Mouse (Mus musculus): ENCODE results near the gene Spred2. TPM values are rescaled to one million over a fixed set of nuclear protein-coding genes. Genes with fewer than 3 reads are reported as not detected.

Spred2 gene
- polyA plus RNA-seq, 1 experiment from 2014 or later, result 7.1 TPM

DNA sequence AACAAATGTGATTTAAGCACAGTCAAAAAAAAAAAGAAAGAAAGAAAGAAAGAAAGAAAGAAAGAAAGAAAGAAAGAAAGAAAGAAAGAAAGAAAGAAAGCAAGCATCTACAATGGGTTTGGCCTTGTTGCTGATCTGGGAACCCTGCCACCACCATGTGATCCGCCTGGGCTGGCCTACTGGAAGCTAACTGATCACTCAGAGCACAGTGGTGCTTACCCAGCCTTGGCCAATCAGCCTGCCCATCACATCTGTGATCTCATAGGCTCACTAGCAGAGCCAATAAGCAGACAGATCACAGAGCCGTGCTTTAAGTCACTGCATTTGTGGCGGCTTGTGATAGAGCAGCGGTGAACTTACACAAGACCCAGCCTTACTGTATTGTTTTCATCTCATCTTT is 10.4 kb upstream of the Spred2 start:
- H3K27me3 ChIP-seq (replicated peaks), result no peaks in the 10 kb centered on the region
- WGBS, result 93% methylated on average over 4 of the region's 4 CpGs
- no peak overlapping the region for H3K4me3 ChIP-seq (replicated peaks)
- no peak overlapping the region for H3K27ac ChIP-seq
- no peak overlapping the region for H3K9ac ChIP-seq
- H3K9me3 ChIP-seq, result no peaks in the 10 kb centered on the region
- 0 out of 2 replicates have a peak, but pooled peaks cover 3% of the 10 kb centered on the region for H3K4me1 ChIP-seq (replicated peaks)
- H3K4me2 ChIP-seq (replicated peaks), result no peak overlapping the region
- ATAC-seq, result no peak
- H3K36me3 ChIP-seq, result no peaks in the 10 kb centered on the region

DNA sequence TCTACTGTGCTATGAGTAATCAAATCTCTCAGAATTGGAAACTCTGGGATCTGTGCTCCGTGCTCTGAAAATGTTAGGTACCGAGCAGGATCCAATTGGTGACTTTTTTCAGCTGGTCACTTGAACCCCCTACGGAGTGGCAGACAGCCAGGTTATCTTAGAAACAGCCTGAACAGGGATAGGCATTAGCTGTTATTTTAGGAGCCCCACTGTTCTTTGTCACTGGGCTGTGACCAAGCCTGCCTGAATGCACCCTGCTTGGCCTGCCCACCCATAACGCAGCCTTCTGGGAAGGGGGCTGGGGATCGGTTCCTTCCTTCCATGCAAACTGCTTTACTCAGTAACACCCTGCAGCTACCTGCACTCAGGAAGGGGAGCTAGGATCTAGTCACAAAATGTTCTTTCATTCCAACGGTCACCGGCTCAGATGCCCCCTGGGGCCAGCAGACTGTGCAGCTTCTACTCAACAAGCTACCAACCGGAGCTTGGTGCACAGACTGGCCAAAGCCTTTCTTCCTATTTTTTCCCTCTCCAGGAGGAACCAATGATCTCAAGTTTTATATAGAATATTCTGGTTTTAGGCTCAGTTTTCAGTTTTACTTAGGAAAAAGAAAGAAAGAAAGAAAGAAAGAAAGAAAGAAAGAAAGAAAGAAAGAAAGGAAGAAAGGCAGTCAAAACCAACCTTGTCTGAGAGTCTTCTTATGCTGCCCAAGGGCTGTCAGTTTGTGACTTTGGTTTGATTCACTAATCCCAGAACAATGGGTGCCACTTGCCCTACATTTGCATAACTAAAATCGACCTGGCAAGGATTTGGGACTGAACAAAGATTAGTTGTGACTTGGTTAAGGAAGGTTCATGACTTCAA is 6.6 kb upstream of the Spred2 start:
- Histone ChIP-seq H3K27me3 (replicated peaks) (no peaks in the 10 kb centered on the region), H3K36me3 (no peaks in the 10 kb centered on the region), H3K9me3 (no peaks in the 10 kb centered on the region), H3K4me1 (replicated peaks) (peaks cover 9% of the 10 kb centered on the region; the same call in 1 of the 2 replicates), H3K4me3 (replicated peaks) (no peak overlapping the region), H3K27ac (no peak overlapping the region), H3K4me2 (replicated peaks) (no peak overlapping the region), H3K9ac (no peak overlapping the region)
- ATAC-seq, result no peak
- 62% methylated on average over 9 of the region's 9 CpGs for WGBS

DNA sequence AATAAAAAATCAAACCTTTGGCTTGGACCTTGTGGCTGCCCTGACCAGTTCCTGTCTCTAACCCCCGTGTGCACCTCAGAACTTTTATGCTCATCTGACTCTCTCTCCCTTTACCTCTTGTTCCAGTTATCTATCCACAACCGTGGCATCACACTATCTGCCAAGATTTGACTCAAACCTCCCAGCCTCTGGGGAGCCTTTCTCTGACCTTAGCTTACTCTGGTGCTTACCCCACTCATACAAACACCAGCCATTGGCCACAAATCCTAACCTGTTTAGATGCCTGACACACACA is 6.0 kb upstream of the Spred2 start:
- Histone ChIP-seq H3K4me3 (replicated peaks) (no peak overlapping the region), H3K4me1 (replicated peaks) (peaks cover 9% of the 10 kb centered on the region; the same call in 1 of the 2 replicates), H3K9me3 (no peaks in the 10 kb centered on the region), H3K27ac (no peak overlapping the region), H3K36me3 (no peaks in the 10 kb centered on the region), H3K9ac (no peak overlapping the region), H3K4me2 (replicated peaks) (no peak overlapping the region), H3K27me3 (replicated peaks) (no peaks in the 10 kb centered on the region)
- WGBS, result 51% methylated on average over 2 of the region's 2 CpGs
- ATAC-seq, result no peak

DNA sequence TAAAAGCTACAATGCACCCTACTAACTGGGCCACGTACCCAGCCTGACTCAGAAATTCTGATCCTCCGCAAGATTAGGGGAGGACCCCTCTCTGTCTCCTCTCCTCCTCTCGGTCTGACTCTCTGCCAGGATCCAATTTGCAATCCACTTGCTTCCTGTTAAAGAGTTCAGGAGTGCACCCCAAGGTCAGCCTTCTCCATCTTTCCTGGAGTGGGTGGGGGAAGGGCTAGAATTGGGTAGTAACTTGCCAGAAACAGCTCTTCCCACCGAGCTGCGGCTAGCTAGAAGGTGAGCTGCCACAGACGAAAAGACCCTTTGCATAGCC is 4.8 kb upstream of the Spred2 start:
- H3K4me3 ChIP-seq (replicated peaks), result peak overlapping the region; percentile 73
- no peaks in the 10 kb centered on the region for H3K27me3 ChIP-seq (replicated peaks)
- H3K36me3 ChIP-seq, result no peaks in the 10 kb centered on the region
- peak; percentile 15 for ATAC-seq
- H3K9ac ChIP-seq, result peak overlapping the region; percentile 73
- H3K9me3 ChIP-seq, result no peaks in the 10 kb centered on the region
- 6% methylated on average over 6 of the region's 6 CpGs for WGBS
- H3K27ac ChIP-seq, result peak overlapping the region; percentile 96
- H3K4me2 ChIP-seq (replicated peaks), result peak overlapping the region; percentile 78
- peaks cover 9% of the 10 kb centered on the region; the same call in 1 of the 2 replicates for H3K4me1 ChIP-seq (replicated peaks)

DNA sequence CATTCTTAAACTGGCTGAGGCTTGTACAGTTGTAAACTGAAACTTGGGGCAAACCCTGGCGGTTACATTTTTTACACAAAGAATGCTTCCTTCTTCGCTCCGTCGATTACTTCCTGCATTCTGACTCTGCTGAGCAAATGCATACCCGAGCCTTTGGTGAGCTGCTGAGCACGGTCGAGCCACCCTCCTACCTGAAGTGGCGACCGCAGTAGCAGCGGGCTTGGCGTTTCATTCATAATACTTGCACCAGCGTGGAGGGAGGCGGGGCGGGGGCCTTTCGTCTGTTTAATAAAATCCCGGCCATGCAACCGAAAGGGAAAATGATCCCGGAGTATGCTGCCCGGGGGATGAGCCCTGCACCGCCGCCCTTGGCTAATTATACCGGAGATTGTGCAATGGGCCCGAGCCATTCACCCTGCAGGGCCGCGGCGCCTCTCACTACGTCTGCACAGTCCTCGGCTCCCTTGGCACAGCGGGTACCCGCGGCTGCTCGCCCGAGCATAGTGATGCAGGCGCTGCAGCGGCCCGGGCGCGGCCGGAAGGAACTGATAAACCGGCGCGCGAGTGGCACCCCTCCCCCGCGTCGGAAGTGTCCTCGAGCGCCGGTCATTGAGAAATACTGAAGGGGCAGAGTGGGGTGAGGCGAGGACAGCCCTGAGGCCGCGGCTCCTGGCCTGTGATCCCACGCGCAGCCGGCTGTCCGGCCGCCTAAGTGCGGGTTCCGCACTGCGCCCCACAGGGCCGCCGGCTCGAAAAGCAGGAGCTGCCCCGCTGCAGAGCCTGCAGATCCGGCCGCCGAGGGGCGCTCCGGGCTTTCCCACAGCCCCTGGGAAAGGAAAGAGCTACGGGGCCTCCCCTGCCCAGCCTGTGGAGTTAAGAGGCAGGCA is 4.1 kb upstream of the Spred2 start:
- ATAC-seq, result peak; percentile 81
- H3K9me3 ChIP-seq, result no peaks in the 10 kb centered on the region
- peak overlapping the region; percentile 78 for H3K4me2 ChIP-seq (replicated peaks)
- H3K27me3 ChIP-seq (replicated peaks), result no peaks in the 10 kb centered on the region
- peak overlapping the region; percentile 73 for H3K9ac ChIP-seq
- peak overlapping the region; percentile 73 for H3K4me3 ChIP-seq (replicated peaks)
- no peaks in the 10 kb centered on the region for H3K36me3 ChIP-seq
- H3K27ac ChIP-seq, result peak overlapping the region; percentile 96
- peaks cover 9% of the 10 kb centered on the region; the same call in 1 of the 2 replicates for H3K4me1 ChIP-seq (replicated peaks)
- WGBS, result under 1% methylated on average over 70 of the region's 70 CpGs

DNA sequence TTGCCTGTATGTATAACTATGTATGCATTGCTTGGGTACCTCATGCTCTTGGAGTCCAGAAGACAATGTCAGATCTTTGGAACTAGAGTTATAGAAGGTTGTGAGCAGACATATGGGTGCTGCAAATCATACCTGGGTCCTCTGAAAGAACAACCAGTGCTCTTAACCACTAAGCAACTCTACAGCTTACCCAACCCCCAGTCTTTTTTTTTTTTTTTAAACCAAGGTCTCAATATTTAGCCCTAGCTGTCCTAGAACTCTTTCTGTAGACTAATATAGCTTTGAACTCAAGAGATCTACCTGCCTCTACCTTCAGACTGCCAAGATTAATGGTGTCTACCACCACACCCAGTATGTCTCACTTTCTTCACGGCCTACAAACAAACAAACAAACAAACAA is 2.5 kb upstream of the Spred2 start:
- no peak for ATAC-seq
- H3K36me3 ChIP-seq, result no peaks in the 10 kb centered on the region
- no peak overlapping the region for H3K9ac ChIP-seq
- H3K9me3 ChIP-seq, result no peaks in the 10 kb centered on the region
- no peaks in the 10 kb centered on the region for H3K27me3 ChIP-seq (replicated peaks)
- H3K4me2 ChIP-seq (replicated peaks), result no peak overlapping the region
- WGBS, result 77% methylated on average over 1 of the region's 1 CpGs
- peaks cover 17% of the 10 kb centered on the region for H3K4me1 ChIP-seq (replicated peaks)
- no peak overlapping the region for H3K4me3 ChIP-seq (replicated peaks)
- no peak overlapping the region for H3K27ac ChIP-seq

DNA sequence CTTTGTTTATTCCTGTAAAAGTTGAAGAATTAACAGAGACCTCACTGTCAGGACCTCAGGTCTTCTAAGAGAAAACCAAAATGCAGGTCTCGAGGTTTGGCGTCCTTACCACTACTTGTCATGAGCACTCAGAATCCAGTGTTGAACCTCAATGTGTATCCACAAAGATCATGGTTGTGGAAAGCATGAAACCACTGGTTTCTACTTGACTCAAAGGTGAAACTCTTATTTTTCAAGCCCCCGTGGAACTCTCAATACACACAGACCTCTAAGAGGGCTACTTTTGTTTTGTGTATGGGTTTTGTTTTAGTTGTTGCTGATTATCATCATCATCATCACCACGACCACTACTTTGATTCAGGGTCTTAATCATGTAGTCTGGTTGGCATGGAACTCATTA is 2.0 kb upstream of the Spred2 start:
- 89% methylated on average over 4 of the region's 4 CpGs for WGBS
- Histone ChIP-seq H3K27me3 (replicated peaks) (no peaks in the 10 kb centered on the region), H3K27ac (no peak overlapping the region), H3K36me3 (no peaks in the 10 kb centered on the region), H3K4me1 (replicated peaks) (peaks cover 21% of the 10 kb centered on the region), H3K4me2 (replicated peaks) (no peak overlapping the region), H3K9me3 (no peaks in the 10 kb centered on the region), H3K4me3 (replicated peaks) (no peak overlapping the region), H3K9ac (no peak overlapping the region)
- ATAC-seq, result no peak

DNA sequence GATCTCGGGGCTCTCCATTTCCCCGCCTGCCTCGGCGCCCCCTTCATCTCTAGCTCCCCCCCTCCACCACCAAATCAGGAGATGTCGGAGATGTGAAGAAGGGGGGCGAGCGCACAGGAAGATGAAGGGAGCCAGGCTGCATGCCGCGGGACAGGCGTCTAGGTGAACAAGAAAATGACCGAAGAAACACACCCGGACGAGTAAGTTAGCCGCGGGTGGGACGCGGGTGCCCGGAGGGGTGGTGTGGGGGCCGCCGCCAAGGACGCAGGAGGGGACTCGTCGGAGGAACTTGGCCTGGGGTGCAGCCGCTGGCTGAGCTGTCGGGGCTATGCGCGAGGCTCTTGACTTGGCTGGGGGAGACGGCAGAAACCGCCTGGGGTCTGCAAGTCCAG is 578 bp downstream of the Spred2 start:
- peak; percentile 13 for ATAC-seq

DNA sequence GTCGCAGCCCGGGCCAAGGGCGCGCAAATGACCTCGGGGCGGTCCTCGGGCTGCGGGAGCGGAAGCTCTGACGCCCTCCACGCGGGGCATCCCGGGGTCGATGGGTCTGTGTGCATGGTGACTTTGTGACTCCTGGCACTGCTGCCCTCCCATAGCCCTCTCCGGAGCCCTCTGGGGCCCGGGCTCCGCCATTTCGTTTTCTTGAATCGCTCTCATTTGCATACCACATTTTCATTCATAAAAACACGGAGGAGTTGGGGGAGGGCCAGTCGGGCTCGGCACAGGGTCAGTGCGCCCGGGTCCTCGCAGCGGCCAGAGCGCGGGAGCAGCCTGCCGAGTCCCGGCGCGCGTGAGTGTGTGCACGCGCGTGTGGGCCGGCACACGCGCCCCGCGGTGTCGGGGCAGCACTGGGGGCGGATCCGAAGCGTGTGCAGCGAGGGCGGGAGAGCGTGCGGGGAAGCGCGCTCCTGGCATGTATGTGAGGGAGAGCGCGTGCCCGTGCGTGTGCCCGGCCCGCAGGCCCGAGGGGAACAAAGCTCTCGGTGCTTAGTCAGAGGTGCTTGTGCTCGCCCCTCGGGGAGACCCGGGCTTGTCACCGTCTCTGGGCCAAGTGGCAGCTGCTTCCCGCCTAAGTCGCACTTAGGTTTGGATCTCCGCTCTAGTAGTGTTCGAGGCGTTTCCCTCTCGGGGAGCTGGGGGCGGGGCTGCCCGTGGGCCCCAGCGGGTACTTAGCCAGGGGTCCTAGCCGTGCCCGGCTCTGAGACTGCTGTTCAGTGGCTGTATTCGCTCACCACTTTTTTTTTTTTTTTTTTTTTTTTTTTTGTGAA is 1.2 kb downstream of the Spred2 start:
- WGBS, result under 1% methylated on average over 74 of the region's 75 CpGs
- Histone ChIP-seq H3K4me1 (replicated peaks) (peaks cover 15% of the 10 kb centered on the region), H3K9me3 (no peaks in the 10 kb centered on the region), H3K36me3 (no peaks in the 10 kb centered on the region), H3K4me2 (replicated peaks) (peak overlapping the region; percentile 84), H3K4me3 (replicated peaks) (peak overlapping the region; percentile 93), H3K9ac (peak overlapping the region; percentile 97), H3K27me3 (replicated peaks) (no peaks in the 10 kb centered on the region), H3K27ac (peak overlapping the region; percentile 97)
- peak; percentile 65 for ATAC-seq

More for the DNA sequence above, 578 bp downstream of the Spred2 start:
- Histone ChIP-seq H3K4me3 (replicated peaks) (peak overlapping the region; percentile 93), H3K9me3 (no peaks in the 10 kb centered on the region), H3K9ac (peak overlapping the region; percentile 97), H3K4me2 (replicated peaks) (peak overlapping the region; percentile 84), H3K27me3 (replicated peaks) (no peaks in the 10 kb centered on the region), H3K27ac (peak overlapping the region; percentile 97), H3K36me3 (no peaks in the 10 kb centered on the region), H3K4me1 (replicated peaks) (peaks cover 13% of the 10 kb centered on the region)
- WGBS, result under 1% methylated on average over 29 of the region's 29 CpGs

DNA sequence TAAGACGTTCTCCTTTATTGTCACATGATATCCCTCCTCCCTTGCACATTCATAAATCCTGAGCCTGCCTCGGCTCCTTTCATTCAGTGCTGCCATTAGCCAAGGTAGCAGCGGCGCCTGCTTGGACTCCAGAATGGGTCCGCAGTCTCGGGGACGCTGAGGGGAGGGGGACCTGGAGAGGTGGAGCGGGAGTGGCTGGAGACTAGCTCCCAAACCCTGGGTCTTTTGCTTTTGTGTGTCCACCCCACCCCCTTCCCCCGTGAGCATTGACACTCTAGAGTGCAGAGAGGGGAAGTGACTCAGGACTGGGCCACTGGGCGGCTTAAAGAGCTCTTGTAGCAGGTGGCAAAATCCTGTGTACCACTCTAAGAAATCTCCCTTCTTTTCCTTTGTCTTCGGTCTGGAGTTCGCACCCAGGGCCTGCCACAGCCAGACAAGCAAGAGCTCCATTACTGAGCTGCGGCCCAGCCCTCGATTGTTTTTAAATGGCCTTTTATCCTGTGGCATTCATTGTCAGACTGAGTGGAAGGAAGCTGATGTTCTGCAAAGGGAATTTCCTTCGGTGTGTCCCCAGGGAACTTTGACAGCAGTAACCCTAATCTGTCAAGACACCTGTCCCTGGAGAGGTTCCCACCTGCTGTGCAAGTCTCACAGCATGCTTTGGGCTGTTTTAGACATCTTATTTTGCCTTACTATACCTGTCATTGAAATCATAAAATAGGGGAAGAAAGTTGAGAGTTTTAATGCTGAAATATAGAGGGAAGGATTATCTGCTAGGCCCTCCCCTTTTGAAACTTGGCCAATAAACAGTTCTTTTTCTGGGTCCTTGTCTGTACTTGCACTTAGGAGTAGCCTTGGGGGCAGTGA is 2.0 kb downstream of the Spred2 start:
- peak overlapping the region; percentile 93 for H3K4me3 ChIP-seq (replicated peaks)
- peak overlapping the region; percentile 97 for H3K27ac ChIP-seq
- no peaks in the 10 kb centered on the region for H3K27me3 ChIP-seq (replicated peaks)
- peaks cover 15% of the 10 kb centered on the region for H3K4me1 ChIP-seq (replicated peaks)
- no peaks in the 10 kb centered on the region for H3K9me3 ChIP-seq
- 9% methylated on average over 15 of the region's 15 CpGs for WGBS
- H3K9ac ChIP-seq, result peak overlapping the region; percentile 97
- H3K4me2 ChIP-seq (replicated peaks), result peak overlapping the region; percentile 84
- H3K36me3 ChIP-seq, result no peaks in the 10 kb centered on the region
- peak; percentile 27 for ATAC-seq

DNA sequence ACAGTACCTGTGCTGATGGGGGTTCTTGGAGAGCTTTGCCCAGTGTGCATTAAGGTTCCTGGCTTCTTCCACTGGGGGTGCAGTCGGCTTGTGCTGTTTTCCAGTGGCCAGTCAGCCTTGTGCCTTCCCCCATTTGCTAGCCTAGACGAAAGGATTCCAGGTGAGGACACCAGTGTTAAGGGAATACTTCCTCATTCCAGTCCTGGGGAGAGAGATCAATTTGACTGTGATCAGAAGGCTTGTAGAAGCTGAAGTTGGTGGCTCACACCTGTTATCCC is 2.6 kb downstream of the Spred2 start:
- ATAC-seq, result no peak
- H3K4me2 ChIP-seq (replicated peaks), result peak overlapping the region; percentile 84
- H3K9me3 ChIP-seq, result no peaks in the 10 kb centered on the region

More for the DNA sequence above, 2.6 kb downstream of the Spred2 start:
- H3K27me3 ChIP-seq (replicated peaks), result no peaks in the 10 kb centered on the region
- no peak overlapping the region for H3K4me3 ChIP-seq (replicated peaks)
- no peaks in the 10 kb centered on the region for H3K36me3 ChIP-seq
- no peak overlapping the region for H3K27ac ChIP-seq
- no peak overlapping the region; the same call in 1 of the 2 replicates for H3K9ac ChIP-seq
- WGBS, result 45% methylated on average over 2 of the region's 2 CpGs
- peaks cover 15% of the 10 kb centered on the region for H3K4me1 ChIP-seq (replicated peaks)

Measured in intestine, embryonic 15.5 days (tissue).